Mouse (Mus musculus) liver, embryonic 12.5 days (tissue): ENCODE measurements at regions not wholly inside any gene's neighbourhood (a gene's known extent, or its start where the extent isn't known, plus 50 kb on each side); places are given as distances from the start of the nearest gene placed in this dataset.

Experiments used
- ATAC-seq: fragments of 200-750 bp; cut with Nextera tagmentation; 2 replicates; pipeline ENCODE4 v1.8.0; 2017; ENCODE audit warnings: moderate number of reproducible peaks, mild to moderate bottlenecking, moderate library complexity
- H3K27ac ChIP-seq: fragments of 300-500 bp; sonication (generic); 2 replicates; pipeline ENCODE4 v1.5.1; 2016; ENCODE audit warnings: mild to moderate bottlenecking
- H3K27me3 ChIP-seq: fragments of 300-500 bp; sonication (generic); replicated peaks from 2 replicates; pipeline ENCODE4 v1.6.1; 2016; ENCODE audit warnings: mild to moderate bottlenecking, moderate library complexity
- H3K36me3 ChIP-seq: fragments of 300-500 bp; sonication (generic); 2 replicates; pipeline ENCODE4 v1.6.1; 2016; ENCODE audit warnings: mild to moderate bottlenecking, moderate library complexity
- H3K4me1 ChIP-seq: fragments of 300-500 bp; sonication (generic); 2 replicates; pipeline ENCODE4 v1.6.1; 2016
- H3K4me2 ChIP-seq: fragments of 300-500 bp; sonication (generic); 2 replicates; pipeline ENCODE4 v1.6.1; 2016; ENCODE audit warnings: mild to moderate bottlenecking, moderate library complexity
- H3K4me3 ChIP-seq: fragments of 300-500 bp; sonication (generic); 2 replicates; pipeline ENCODE4 v1.5.1; 2016; ENCODE audit warnings: mild to moderate bottlenecking, moderate library complexity
- H3K9ac ChIP-seq: fragments of 300-500 bp; sonication (generic); 2 replicates; pipeline ENCODE4 v1.6.1; 2016; ENCODE audit warnings: mild to moderate bottlenecking, moderate library complexity
- H3K9me3 ChIP-seq: fragments of 300-500 bp; sonication (generic); replicated peaks from 2 replicates; pipeline ENCODE4 v1.6.1; 2016; ENCODE audit warnings: mild to moderate bottlenecking, moderate library complexity
- WGBS: fragments of 180-500 bp; shearing (Covaris S2); methylation state at CpG from one replicate; pipeline ENCODE4 v1.1.7; 2016; ENCODE audit not compliant: insufficient replicate concordance; 5-methylcytosine and 5-hydroxymethylcytosine counted together

GRCm38 (mm10) chr15:40439827-40440226 is 305.7 kb downstream of the 9330182O14Rik start:
- no peaks in the 10 kb centered on the region for H3K36me3 ChIP-seq
- H3K9ac ChIP-seq: no peak overlapping the region
- H3K4me1 ChIP-seq: no peaks in the 10 kb centered on the region
- H3K4me3 ChIP-seq: no peak overlapping the region
- no peak overlapping the region for H3K27ac ChIP-seq
- H3K27me3 ChIP-seq: no peaks in the 10 kb centered on the region
- ATAC-seq: 0 out of 2 replicates have a peak, but pooled peaks have one; percentile 10
- H3K4me2 ChIP-seq: no peak overlapping the region
- 71% methylated on average over 1 of the region's 1 CpGs for WGBS
- H3K9me3 ChIP-seq: no peaks in the 10 kb centered on the region

GRCm38 (mm10) chr15:40448623-40449022 is 314.5 kb downstream of the 9330182O14Rik start:
- H3K36me3 ChIP-seq: no peaks in the 10 kb centered on the region
- ATAC-seq: no peak
- no peak overlapping the region for H3K4me2 ChIP-seq
- H3K4me1 ChIP-seq: no peaks in the 10 kb centered on the region
- H3K9ac ChIP-seq: no peak overlapping the region
- no peaks in the 10 kb centered on the region for H3K27me3 ChIP-seq
- no peak overlapping the region for H3K27ac ChIP-seq
- no peak overlapping the region for H3K4me3 ChIP-seq
- 29% methylated on average over 1 of the region's 1 CpGs for WGBS
- no peaks in the 10 kb centered on the region for H3K9me3 ChIP-seq

- ATAC-seq: no peak
- H3K4me2 ChIP-seq: no peak overlapping the region
- H3K4me3 ChIP-seq: no peak overlapping the region
- WGBS: 37% methylated on average over 2 of the region's 2 CpGs
- no peak overlapping the region for H3K27ac ChIP-seq
- H3K9ac ChIP-seq: no peak overlapping the region
- no peaks in the 10 kb centered on the region for H3K27me3 ChIP-seq
- no peaks in the 10 kb centered on the region for H3K36me3 ChIP-seq
- H3K4me1 ChIP-seq: no peaks in the 10 kb centered on the region
- no peaks in the 10 kb centered on the region for H3K9me3 ChIP-seq
Measured at GRCm38 (mm10) chr15:40453235-40453634, 319.1 kb downstream of the 9330182O14Rik start.

GRCm38 (mm10) chr15:40475659-40476355 is 341.6 kb downstream of the 9330182O14Rik start:
- H3K4me3 ChIP-seq: no peak overlapping the region
- H3K4me1 ChIP-seq: no peaks in the 10 kb centered on the region
- no peaks in the 10 kb centered on the region for H3K9me3 ChIP-seq
- no peak overlapping the region for H3K27ac ChIP-seq
- H3K4me2 ChIP-seq: no peak overlapping the region
- ATAC-seq: no peak
- no peak overlapping the region for H3K9ac ChIP-seq
- no peaks in the 10 kb centered on the region for H3K27me3 ChIP-seq
- 58% methylated on average over 7 of the region's 7 CpGs for WGBS
- no peaks in the 10 kb centered on the region for H3K36me3 ChIP-seq

GRCm38 (mm10) chr15:40480386-40480785 is 346.2 kb downstream of the 9330182O14Rik start:
- no peak overlapping the region for H3K27ac ChIP-seq
- 47% methylated on average over 1 of the region's 1 CpGs for WGBS
- no peak overlapping the region for H3K4me2 ChIP-seq
- no peaks in the 10 kb centered on the region for H3K4me1 ChIP-seq
- H3K27me3 ChIP-seq: no peaks in the 10 kb centered on the region
- H3K9me3 ChIP-seq: no peaks in the 10 kb centered on the region
- H3K36me3 ChIP-seq: no peaks in the 10 kb centered on the region
- no peak overlapping the region for H3K4me3 ChIP-seq
- no peak for ATAC-seq
- H3K9ac ChIP-seq: no peak overlapping the region

- H3K36me3 ChIP-seq: no peaks in the 10 kb centered on the region
- no peak overlapping the region for H3K9ac ChIP-seq
- H3K4me1 ChIP-seq: no peaks in the 10 kb centered on the region
- no peak overlapping the region for H3K4me2 ChIP-seq
- no peak for ATAC-seq
- H3K27ac ChIP-seq: no peak overlapping the region
- no peaks in the 10 kb centered on the region for H3K9me3 ChIP-seq
- H3K27me3 ChIP-seq: no peaks in the 10 kb centered on the region
- H3K4me3 ChIP-seq: no peak overlapping the region
- WGBS: 72% methylated on average over 3 of the region's 3 CpGs
Measured at GRCm38 (mm10) chr15:40481239-40481638, 347.1 kb downstream of the 9330182O14Rik start.

- no peak for ATAC-seq
- Histone ChIP-seq H3K9ac (no peak overlapping the region), H3K36me3 (no peaks in the 10 kb centered on the region), H3K4me1 (no peaks in the 10 kb centered on the region), H3K27ac (no peak overlapping the region), H3K27me3 (no peaks in the 10 kb centered on the region), H3K9me3 (no peaks in the 10 kb centered on the region), H3K4me3 (no peak overlapping the region), H3K4me2 (no peak overlapping the region)
- 72% methylated on average over 1 of the region's 1 CpGs for WGBS
Measured at GRCm38 (mm10) chr15:40485997-40486396, 351.8 kb downstream of the 9330182O14Rik start.

- Histone ChIP-seq H3K4me2 (no peak overlapping the region), H3K27me3 (no peaks in the 10 kb centered on the region), H3K4me1 (no peaks in the 10 kb centered on the region), H3K9ac (no peak overlapping the region), H3K4me3 (no peak overlapping the region), H3K9me3 (no peaks in the 10 kb centered on the region), H3K27ac (no peak overlapping the region), H3K36me3 (no peaks in the 10 kb centered on the region)
- WGBS: 63% methylated on average over 11 of the region's 11 CpGs
- no peak for ATAC-seq
Measured at GRCm38 (mm10) chr15:40501180-40502125, 367.3 kb downstream of the 9330182O14Rik start.

GRCm38 (mm10) chr15:40510826-40511225 is 376.7 kb downstream of the 9330182O14Rik start:
- no peak overlapping the region for H3K27ac ChIP-seq
- H3K9ac ChIP-seq: no peak overlapping the region
- no peak overlapping the region for H3K4me2 ChIP-seq
- ATAC-seq: no peak
- no peaks in the 10 kb centered on the region for H3K36me3 ChIP-seq
- WGBS: 53% methylated on average over 2 of the region's 2 CpGs
- H3K9me3 ChIP-seq: no peaks in the 10 kb centered on the region
- no peaks in the 10 kb centered on the region for H3K4me1 ChIP-seq
- no peaks in the 10 kb centered on the region for H3K27me3 ChIP-seq
- no peak overlapping the region for H3K4me3 ChIP-seq

GRCm38 (mm10) chr15:40524350-40524749 is 390.2 kb downstream of the 9330182O14Rik start:
- Histone ChIP-seq H3K9me3 (no peaks in the 10 kb centered on the region), H3K4me1 (no peaks in the 10 kb centered on the region), H3K4me3 (no peak overlapping the region), H3K36me3 (no peaks in the 10 kb centered on the region), H3K27me3 (no peaks in the 10 kb centered on the region), H3K9ac (no peak overlapping the region), H3K27ac (no peak overlapping the region), H3K4me2 (no peak overlapping the region)
- no peak for ATAC-seq
- 50% methylated on average over 2 of the region's 2 CpGs for WGBS

GRCm38 (mm10) chr15:40533451-40533873 is 399.3 kb downstream of the 9330182O14Rik start:
- H3K9ac ChIP-seq: no peak overlapping the region
- H3K9me3 ChIP-seq: no peaks in the 10 kb centered on the region
- H3K4me1 ChIP-seq: no peaks in the 10 kb centered on the region
- H3K27me3 ChIP-seq: no peaks in the 10 kb centered on the region
- no peaks in the 10 kb centered on the region for H3K36me3 ChIP-seq
- no peak overlapping the region for H3K4me2 ChIP-seq
- no peak overlapping the region for H3K4me3 ChIP-seq
- ATAC-seq: no peak
- 57% methylated on average over 8 of the region's 8 CpGs for WGBS
- H3K27ac ChIP-seq: no peak overlapping the region

- WGBS: 63% methylated on average over 2 of the region's 2 CpGs
- H3K9ac ChIP-seq: no peak overlapping the region
- ATAC-seq: no peak
- no peak overlapping the region for H3K27ac ChIP-seq
- no peaks in the 10 kb centered on the region for H3K4me1 ChIP-seq
- no peaks in the 10 kb centered on the region for H3K36me3 ChIP-seq
- H3K4me2 ChIP-seq: no peak overlapping the region
- H3K27me3 ChIP-seq: no peaks in the 10 kb centered on the region
- H3K9me3 ChIP-seq: no peaks in the 10 kb centered on the region
- no peak overlapping the region for H3K4me3 ChIP-seq
Measured at GRCm38 (mm10) chr15:40561661-40562060, 427.5 kb downstream of the 9330182O14Rik start.
